Mouse (Mus musculus): ENCODE data around the gene Tspan8. TPM values are rescaled to one million over a fixed set of nuclear protein-coding genes. Genes with fewer than 3 reads are reported as not detected.
"Not testable (repeated sequence)": the region's sequence is repeated elsewhere in the genome, so short reads cannot be mapped to it uniquely, and the experiment has no call there.

The Tspan8 gene
- total RNA-seq (2021), result 1 to 10 TPM; 2.2 to 6.3 TPM
- long read RNA-seq, experiment 1, partial matches to known transcripts, result 0 of 1 reads
- long read RNA-seq, experiment 1, other reads (novel, unspliced or antisense), result 1 of 1 reads
- long read RNA-seq, experiment 2, partial matches to known transcripts, result 0 of 5 reads
- long read RNA-seq, experiment 2, other reads (novel, unspliced or antisense), result 1 of 5 reads

DNA sequence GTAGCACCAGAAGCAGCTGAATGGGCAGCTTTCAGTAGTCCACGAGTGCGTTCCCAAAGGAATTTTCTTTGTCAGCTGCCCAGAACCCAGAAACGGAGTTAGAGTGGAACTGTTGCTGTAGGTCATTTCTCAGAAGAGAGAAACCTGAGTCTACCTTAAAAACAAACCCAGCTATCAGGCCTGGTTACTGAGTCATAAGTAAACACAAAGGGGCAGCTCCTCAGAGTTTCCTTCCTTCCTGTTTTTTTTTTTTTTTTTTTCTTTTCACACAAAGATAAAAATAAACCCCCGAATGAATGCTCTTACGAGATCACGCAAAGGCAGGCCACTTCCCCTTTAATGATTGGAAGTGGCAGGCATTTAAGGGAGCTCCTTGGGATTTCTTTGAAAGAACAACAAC, at the start of gene Tspan8:
Gene Tspan8, plus strand, starts transcription at position 322 of the 400 bp plus-strand sequence.
- no peak for DNase-seq (ENCODE audit: low spot score in 2 of 2)

DNA sequence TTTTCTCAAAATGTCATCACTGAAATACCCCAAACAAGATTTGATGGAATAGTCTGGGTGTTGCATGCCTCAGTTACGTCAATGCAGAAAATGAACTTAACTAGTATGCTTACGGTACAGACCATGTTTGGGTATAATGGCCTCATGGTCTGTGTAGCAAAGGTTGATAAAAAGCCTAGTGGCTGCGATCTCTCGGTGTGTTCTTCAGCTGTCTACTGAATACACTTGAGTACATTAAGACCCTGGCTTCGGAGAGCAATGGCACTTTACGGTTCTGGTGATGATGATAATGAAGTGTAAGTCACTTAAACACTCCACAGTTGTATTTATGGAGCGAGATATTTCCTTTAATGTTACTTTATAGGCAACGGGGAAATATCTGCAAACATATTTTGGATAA, 46.6 kb upstream of the Tspan8 start:
- no peak for DNase-seq (ENCODE audit: low spot score in 2 of 2)

DNA sequence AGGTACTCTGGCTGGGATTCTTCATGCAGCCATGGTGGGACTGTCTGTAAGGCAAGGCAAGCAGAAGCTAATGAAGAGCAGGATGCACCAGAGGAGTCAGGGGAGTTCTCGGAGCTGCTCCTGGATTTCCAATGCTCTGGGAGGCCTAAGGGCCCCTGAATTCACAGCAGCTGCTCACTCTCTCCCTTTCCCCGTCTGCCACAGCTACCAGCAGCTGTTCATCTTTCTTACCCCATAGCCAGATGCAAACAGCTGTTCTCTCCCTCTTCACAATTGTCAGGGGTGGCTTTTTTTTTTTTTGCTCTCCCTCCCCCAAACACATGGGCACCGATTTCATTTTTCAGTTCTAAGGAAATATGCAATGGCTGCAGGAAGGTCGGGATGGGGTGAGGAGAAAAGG, 42.2 kb upstream of the Tspan8 start:
- no peak for DNase-seq (ENCODE audit: low spot score in 2 of 2)

DNA sequence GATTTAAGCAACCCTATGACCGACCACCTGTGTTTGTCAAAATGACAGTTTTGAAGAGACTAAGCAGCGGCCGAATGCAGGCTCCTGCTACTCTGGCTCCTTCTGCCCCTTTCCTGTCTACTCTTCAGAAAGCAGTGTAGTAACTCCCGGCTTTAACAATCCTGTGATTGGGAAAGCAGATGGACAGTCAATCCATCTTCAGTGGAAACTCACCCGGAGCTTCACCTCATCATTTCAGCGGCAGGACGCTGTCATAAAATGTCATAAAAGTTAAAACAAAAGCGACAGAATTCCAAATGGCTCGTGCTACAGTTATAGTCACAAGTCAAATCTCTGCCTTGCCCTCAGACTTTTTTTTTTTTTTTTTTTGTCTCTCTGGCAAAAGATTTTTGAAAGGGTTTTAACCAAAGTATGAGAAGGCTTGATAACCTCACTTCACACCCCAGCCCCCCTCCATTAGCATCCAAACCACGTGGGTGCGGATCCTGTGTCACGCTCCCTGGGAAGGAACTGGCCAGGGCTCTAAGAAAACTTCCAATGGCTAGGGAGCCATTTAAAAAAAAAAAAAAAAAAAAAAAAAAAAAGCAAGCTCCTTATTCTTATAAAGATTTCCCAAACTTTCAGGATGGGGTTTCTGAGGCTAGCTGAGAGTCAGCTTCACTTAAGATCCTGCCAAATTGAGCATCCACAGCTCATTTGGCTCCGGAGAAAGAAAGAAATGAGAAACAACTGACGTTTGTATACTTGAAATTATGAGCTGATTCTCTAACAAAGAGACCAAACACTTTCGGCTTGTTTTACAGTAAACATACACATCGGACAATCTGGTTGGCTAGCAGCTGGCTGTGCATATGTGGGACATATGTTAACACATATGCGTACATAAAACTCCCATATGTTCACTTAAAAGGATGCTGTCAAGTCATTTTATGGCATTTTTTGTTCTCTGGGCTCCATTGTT, 40.4 kb upstream of the Tspan8 start:
- no peak for DNase-seq (ENCODE audit: low spot score in 2 of 2)

DNA sequence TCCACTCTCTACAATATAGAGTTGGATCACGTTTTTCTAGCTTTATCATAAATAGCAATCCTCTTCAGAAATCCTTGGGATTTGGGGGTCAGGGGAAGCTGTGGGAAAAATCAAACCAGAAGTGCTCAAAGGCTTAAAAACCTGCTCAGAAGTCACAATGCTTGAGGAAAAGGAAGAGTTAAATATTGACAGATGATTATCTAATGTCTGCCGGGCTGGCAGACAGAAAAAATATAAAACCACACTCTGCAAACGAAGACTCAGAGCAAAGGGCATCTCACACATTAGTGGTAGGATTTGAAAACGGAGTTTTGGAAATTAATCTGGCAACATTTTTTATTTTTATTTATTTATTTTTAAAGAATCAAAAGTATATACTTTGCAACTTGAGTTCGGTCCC, 39.3 kb upstream of the Tspan8 start:
- no peak for DNase-seq (ENCODE audit: low spot score in 2 of 2)

DNA sequence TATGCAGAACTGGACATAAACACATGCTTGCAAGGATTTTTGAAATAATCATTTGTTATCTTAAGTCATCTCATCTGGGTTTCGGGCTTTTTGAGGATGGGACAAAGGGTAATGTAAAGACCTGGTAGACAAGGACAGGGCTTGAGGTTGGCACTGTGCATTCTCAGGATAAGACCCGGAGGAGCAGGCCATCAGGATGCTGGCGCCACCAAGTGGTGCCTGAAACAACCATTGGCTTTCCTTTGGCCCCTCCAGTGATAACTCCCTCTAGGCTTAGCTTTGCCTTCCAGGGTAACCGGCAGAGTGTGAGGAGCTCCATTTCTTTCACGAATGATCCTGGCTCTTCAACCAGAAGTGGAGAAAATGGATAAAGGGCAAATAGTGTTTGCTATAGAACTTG, 38.0 kb upstream of the Tspan8 start:
- no peak for DNase-seq (ENCODE audit: low spot score in 2 of 2)

DNA sequence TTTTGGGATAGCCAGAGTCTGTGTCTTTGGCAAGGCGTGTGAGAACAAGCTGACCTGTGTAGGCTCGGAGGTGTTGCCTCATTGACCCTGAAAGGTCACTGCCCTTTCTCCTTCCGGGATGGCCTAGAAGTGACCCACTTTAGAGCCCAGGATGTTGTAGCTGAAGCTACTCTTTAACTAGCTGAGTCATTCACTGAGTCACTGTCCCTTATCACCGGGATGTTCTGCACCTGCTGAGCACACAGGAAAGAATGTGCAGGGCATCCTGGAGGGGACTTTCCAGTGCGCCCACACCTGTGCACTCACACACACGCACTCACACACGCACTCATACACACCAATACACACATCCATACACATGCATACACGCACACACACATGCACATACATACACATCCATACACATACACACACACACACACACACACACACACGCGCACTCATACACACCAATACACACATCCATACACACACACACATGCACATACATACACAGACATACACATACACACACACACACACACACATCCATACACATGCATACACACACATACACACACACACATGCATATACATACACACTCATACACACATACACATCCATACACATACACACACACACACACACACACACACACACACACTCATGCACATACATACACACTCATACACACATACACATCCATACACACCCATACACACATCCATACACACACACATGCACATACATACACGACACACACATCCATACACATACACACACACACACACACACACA, 36.2 kb upstream of the Tspan8 start:
- no peak for DNase-seq (ENCODE audit: low spot score in 2 of 2)

DNA sequence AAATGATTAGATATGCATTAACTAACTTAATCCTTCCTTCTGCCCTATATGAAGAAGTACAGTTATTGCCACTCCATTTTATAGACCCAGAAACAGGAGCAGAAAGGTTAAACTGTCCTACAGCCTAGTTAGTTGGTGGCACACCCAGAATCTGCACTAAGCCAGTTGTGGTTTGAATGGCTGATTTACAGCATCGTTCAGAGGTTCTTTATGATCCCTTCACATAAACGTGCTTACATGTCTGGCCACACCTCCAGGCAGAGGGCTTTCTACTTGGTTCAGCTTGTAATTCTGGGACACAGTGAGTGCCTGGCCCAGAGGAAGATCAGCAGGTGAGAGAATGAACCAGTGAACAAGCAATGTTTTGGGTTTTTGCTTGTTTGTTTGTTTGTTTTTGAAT, 33.4 kb upstream of the Tspan8 start:
- no peak for DNase-seq (ENCODE audit: low spot score in 2 of 2)

DNA sequence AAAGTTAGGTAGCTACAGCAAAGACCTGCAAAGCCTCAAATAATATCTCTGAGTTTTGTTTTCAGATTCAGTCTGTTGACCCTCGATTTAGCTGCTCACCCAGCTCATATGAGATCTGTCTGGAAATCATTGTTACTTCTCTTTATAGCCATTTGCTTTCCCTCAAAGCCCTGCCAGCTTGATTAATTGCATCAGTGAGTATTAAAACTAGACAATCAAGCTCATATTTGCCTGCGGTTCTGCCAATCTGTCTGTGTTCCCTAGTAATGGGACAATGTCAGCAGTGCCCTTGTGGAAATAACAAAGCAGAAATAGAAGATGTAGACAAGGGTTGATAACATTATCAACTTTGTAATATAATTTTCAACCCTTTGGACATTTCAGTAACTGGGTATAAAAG, 25.8 kb upstream of the Tspan8 start:
- DNase-seq (ENCODE audit: low spot score in 2 of 2), result no peak

DNA sequence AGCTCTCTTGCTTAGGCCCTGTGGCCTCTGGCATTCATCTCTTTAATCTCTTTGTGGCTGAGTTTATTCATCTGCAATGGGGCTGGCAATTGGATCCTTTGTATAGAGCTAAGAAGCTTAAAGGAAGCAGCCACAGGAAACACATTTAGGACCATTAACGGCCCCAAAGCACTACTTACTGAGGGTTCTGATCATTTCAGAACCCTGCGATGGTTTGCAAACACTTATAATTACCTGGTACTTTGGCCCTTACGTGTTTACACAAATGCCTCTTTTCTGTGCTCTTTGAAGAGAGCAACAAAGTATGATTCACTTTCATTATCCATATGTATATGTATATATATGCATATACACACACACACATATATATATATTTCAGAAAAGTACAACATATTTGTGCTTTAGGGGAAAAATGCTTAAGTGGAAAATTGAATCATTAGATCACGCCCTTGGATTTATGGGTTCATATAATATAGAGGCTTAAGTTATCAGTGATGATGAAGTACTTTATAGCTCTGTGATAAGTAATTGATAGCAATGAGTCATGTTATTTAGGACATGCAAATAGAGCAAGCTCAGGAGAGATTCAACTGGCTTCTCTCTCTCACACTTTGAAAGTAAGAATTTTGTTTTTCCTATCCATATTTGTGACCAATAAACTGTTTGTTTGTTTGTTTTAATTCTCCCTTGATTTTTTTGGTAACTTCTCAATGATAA, 20.4 kb upstream of the Tspan8 start:
- DNase-seq (ENCODE audit: low spot score in 2 of 2), result no peak

DNA sequence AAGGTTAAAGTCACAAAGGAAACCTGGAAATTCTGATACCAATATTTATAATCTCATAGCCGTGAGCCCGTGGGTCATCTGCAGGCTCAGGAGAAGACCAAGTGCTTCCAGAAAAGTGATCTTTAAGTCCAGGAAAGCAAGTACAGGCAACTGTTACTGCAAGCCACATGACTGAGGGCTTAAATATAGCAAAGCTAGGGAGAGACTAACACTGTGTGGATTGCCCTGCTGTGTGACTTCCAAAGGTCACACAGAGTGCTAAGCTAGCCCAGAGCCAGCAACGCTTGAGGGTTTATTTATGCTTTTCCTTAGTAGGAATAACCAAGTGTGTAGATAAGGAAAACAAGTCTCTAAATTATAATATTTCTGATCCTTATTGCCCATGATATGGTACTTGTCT, 15.2 kb upstream of the Tspan8 start:
- no peak for DNase-seq (ENCODE audit: low spot score in 2 of 2)

DNA sequence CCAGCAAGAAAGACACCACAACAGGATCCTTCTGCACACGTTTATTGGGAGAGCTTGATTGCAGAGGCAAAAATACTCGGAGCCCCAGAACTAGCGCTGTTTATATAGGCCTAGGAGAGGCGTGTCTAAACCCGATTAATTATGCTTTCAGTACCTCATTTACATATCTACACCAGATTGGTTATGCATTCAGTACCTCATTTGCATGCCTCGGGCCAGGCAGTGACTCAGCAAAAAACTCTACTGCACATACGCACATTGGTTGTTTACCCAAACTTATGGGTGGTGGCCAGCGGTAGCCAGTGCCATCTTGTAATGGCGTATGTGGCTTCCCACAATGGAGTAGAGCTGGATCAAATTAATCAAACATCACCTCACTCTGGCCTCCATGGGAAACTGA, 13.6 kb upstream of the Tspan8 start:
- DNase-seq (ENCODE audit: low spot score in 2 of 2), result not testable (repeated sequence)

DNA sequence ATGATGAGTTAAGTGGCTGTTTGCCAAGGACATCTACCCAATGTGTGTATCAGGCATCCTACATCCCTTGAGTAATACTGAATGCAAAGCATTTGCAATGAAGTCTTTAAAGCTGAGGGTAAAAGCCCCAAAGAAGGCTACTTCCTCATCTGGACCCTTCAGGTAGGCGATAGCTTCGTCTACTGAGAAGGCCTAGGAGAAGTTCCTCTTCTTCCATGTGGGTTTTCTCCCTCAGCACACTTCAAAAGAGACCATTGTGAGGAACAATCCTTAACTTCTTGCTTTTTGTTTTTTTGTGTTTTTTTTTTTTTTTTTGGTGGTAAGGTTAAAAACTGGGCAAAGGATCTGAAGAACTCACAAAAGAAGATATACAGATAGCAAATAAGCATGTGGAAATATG, 12.9 kb upstream of the Tspan8 start:
- DNase-seq (ENCODE audit: low spot score in 2 of 2), result no peak

DNA sequence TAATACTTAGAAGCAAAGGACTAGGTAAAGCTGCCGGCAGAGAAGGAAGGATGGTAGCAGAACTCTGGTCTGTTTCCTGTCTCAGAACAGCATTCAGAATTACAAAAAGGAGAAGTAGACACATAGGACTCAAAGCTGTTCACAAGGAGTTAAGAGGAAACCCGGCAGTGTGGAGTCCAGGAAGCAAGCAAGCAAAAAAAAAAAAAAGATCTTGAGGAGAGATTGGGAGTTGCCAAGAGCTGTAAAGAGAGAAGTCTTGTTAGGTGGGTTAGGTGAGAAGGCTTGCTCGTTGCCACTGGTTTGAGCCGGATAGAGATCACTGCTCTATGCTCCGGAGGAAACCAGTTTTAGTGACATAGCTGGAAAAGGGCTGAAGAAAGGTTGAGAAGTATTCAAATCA, 10.6 kb upstream of the Tspan8 start:
- no peak for DNase-seq (ENCODE audit: low spot score in 2 of 2)

DNA sequence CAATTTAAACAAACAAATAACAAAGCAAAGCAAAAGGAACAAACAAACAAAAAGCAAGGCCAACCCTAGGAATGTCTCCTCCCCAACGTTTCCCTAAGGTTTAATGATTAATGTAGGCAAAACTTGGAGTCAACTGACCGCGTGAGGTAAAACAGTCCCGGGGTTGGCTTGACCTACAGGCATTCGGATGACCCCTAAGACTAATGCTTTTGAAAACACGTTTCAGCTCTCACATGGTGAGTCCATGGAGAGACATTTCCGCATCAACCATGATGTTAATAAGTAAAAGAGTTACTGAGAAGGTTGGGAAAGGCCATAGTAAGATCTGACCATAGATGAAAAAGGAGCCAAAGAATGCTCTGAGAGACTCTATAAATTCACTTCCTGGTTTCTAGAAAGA, 7.5 kb upstream of the Tspan8 start:
- DNase-seq (ENCODE audit: low spot score in 2 of 2), result no peak

DNA sequence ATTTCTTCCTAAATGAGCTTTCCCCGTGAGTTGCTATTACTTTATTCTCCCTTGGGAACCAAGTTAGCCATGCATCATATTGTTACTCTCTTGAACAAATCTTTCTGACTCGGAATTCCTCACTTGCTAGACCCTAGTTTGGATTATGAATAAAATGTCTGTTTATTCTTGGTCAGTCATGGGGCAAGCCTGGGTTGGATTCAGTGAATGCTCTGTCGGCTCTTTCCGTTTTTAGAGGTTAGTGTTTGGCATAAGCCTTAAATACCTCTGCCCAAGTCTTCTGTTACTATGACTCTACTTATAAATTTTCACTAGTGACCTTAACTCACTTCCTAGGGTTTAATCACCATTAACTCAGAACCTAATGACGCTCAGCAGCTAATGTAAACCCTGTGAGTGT, 5.1 kb upstream of the Tspan8 start:
- DNase-seq (ENCODE audit: low spot score in 2 of 2), result no peak

DNA sequence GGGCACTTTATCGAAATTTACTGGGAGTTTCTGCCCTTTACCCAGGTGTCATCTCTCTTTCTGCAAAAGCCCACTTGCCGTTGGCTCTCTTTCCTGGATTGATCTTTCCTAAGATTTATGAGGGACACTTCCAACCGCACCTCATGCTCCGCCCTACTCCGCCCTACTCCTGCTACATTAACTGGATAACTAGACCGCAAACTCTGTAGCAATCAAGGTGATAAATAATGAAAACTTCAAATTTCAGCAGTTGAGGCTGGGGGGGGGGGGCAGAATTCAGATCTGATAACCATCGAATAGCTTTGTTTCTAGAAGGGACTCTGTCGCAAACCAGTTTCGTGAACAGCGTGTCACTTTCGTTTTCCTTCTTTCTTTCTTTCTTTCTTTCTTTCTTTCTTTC, 1.8 kb upstream of the Tspan8 start:
- no peak for DNase-seq (ENCODE audit: low spot score in 2 of 2)

DNA sequence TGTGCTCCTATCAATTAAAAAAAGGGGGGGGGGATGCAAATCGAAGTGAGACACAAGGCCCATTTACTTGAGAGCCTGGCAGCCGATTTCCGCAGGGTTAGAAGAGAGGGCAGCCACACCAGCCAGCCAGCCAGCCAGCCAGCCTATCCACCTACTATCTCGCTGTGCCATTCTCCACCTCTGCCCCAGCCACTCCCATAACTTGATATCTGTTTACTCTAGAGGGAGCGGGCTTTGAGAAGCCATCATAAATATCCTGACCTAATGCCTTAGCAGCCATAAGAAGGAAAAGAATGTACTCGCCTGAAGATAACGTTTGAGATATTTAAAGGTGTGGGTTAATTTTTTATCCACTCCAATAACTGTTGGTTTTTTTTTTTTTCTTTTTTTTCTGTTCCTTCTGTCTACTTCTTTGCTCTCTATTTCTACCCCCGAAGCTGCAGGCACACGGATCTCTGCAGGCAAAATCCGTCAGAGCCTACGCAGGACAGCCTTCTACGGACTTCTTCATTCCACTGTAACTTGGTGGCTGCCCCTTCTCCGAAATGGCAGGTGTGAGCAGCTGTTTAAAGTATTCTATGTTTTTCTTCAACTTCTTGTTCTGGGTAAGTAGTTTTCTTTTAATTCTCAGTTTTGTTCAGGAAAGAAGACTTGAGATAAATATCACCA, 558 bp downstream of the Tspan8 start:
- no peak for DNase-seq (ENCODE audit: low spot score in 2 of 2)

DNA sequence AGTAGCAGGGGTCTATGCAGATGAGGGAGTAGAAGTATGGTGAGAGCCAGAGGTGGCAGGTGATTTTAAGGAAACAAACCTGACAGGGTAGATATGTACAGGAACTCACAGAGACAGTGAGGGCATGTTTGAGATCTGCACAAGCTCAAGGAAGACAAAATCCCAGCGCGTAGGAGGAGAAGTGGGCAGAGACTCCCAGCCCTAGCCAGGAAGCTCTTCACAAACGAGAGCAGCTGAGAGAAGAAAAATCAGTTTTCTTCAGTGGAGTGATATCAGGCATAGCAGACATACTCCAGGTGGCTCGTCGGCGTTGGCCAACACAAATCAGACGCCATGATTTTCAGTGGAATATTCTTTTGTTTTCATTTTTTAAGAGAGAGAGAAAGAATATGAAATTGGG, 8.7 kb downstream of the Tspan8 start:
- no peak for DNase-seq (ENCODE audit: low spot score in 2 of 2)

DNA sequence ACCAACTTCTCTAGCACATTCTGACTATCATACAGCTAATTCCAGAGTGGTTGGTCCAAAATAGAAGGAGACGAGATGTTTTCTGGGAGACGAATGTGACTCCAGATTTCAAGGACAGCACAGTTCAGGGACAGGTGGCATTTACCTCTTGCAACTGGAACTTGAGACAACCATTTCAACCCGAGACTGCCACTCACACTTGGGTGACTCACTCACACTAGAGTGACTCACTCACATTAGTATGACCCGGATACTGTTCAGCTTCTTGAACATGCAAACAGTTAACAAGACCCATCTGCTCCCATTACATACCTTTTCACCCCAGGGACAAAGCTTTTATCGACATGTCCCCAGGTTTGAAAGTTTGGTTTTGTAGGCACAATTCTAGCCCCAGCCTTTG, 12.2 kb downstream of the Tspan8 start:
- no peak for DNase-seq (ENCODE audit: low spot score in 2 of 2)

DNA sequence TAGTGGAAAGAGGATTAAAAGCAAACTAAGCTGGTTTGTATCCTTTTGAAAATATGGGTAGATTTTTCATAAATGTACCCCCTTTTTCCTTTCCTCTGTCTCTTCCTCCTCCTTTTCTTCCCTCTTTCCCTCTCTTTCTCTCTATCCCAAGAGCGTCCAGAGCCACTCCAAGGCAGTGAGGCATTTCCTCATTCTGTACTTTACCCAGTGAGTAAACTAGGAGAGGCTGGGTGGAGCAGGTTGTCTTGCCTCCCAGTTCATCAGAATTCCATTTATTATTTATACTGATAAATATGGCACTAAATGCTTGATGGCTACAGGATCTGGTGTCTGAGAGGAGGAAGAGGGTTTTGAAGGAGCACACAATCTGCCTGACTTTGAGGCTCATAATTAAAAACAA, 13.1 kb downstream of the Tspan8 start:
- no peak for DNase-seq (ENCODE audit: low spot score in 2 of 2)
